Mouse (Mus musculus): ENCODE measurements at regions not wholly inside any gene's neighbourhood (a gene's known extent, or its start where the extent isn't known, plus 50 kb on each side); places are given as distances from the start of the nearest gene placed in this dataset.
A peak's percentile ranks its signal among the peaks of the same experiment; 100 is the strongest.

DNA sequence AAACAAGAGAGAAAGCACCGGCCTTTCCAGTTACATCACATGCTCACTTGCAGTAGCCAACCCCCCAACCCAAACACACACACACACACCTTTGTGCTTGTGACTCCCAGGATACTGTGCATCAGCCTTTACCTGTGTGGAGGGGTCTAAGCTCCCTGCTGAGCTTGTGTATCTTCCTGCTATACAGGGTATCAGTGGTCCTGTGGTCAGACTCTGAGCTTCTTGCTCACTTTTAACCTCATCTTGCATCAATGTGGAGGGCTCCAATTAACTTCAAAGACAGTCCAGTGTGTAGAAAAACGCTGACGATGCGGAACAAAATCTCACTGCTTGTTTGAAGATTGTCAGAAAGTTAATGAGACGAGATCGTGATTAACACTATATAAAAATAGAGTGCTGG, 71.4 kb upstream of the Gypa start:
- DNase-seq (ENCODE audit: low spot score in 2 of 2), result no peak

DNA sequence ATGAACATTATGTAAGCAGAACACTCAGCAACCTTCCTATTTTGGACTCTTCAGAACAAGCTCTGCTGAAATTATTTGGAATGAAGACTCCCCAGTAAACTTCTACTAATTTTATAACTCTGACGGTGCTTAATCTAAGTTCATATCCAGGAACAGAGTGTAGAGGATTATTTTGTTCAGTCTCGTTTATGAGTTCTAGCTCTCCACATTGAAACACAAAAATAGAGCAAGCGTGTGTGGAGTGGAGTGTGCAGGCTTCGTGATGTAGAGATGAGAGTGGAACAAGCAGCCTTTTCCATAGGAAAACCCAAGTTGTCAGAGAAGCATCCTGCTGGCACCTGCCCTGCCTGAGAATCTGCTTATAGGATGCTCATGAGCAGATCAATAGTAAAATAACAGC, 77.5 kb upstream of the Gypa start:
- no peak for DNase-seq (ENCODE audit: low spot score in 2 of 2)

DNA sequence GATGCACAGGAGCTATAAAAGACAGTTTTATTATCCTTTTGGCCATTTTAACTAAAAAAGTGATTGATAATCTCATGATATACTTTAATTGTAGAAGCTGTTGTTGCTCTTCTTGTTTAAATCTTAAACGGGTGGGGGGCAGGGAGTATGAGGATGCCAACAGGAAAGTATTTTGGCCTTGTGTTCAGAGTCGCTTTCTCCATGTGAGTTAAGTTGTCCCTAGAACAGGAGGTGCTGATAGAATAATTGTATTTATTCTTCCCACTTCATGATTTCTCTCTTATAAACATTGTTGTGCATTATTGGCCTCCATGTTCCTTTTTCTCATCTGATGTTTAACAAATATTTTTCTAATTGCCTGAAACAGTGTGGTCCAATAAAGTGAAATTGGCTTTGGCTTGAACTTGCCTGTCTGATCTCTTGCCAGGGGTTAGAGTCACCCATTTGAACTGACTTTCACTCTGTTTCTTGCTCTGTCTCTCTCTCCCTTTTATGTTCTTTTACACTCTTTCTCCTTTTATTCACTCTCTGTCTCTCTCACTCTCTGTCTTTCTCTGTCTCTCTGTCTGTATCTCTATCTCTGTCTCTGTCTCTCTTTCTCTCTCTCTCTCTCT, 93.9 kb upstream of the Gypa start:
- DNase-seq (ENCODE audit: low spot score in 2 of 2), result no peak

DNA sequence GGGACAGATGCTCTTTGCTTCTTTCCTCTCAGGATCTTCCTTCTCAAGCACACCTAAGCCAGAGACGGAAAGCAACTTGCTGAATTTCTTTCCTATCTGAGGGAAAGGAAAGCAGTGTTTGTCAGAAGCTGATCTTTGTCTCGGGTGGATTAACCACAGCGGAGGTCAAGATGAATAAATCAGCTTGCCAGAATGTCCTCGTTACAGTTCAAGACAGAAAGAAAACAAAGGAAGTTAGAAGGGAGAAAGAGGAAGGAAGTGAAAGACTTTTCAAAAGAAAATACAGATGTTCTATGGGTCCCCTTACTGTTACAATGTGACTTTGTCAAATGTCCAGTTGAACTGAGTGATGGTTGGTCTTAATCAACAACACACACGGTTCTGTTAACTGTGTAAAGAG, 98.6 kb upstream of the Gypa start:
- DNase-seq (ENCODE audit: low spot score in 2 of 2), result no peak

DNA sequence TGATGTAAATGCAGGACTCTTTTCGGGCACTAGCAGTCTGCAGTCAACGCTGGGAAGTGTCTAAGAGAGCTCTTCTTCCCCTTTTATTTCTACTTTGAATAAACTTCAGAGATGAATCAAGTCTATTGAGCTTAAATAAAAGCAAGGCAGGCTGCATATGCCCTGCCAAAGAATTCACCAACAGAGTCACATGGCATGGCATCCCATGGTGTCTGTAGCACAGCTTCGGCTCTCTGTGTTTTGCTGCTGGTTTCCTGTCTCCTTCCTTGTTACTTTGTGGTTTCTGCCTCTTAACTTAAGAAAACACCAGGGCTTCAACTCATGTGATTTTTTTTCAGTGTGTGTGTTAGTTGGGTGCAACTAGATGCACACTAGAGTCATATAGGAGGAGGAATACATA, 100.5 kb upstream of the Gypa start:
- DNase-seq (ENCODE audit: low spot score in 2 of 2), result no peak

DNA sequence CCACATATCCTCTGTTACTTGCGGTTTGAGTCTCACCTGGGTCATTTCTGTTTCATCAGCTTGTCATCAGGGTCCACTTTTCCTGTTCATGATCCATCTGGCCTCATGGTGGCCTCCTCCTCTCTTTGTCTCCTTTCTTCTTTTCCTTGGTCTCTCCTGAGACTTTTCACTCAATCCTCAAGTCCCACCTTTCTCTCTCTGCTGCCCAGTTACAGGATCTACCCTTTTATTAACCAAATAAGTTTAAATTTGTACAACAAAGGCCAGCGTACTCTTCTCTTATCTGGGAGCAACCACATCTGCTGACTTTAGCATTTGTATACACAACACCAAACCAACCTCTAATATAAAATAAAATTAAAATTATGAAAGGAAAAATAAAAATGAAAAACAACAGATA, 124.4 kb upstream of the Gypa start:
- no peak for DNase-seq (ENCODE audit: low spot score in 2 of 2)

DNA sequence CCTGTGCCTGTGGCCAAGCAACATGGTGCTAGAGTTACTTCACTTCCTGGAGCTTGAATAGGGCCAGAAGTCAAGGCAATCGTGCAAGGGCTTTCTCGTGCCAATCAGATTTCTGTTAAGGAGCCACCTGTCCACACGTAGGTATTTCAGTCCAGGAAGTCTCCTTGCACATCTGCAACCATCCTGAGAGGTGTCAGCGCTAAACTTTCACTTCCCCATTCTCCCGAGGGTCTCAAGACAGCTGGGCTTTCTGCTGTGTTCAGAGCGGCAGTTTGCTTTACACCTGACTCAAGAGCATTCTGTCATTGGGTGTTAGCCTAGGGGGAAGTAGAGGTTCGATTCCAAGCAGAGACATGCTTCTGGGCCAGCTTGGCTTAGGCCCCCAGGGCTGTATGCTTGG, 129.5 kb upstream of the Gypa start:
- DNase-seq (ENCODE audit: low spot score in 2 of 2), result no peak

DNA sequence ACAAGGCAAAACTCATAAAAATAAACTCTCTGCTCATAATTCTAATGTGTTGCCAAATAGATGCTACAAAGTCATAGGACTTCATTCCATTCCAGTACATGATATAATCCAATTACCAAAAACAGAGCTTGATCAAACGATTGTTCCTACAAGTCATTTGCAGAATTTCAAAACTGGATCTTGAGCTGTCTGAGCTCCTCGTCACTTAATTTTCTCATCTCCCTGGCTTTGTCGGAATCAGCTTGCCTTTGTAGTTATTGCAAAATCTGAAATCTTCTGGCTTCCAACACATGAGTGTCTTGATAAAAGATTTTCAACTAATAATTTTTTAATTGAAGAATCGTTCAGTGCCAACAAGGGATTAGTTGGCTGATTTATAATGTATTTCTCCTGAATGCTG, 150.3 kb upstream of the Gypa start:
- DNase-seq (ENCODE audit: low spot score in 2 of 2), result no peak

DNA sequence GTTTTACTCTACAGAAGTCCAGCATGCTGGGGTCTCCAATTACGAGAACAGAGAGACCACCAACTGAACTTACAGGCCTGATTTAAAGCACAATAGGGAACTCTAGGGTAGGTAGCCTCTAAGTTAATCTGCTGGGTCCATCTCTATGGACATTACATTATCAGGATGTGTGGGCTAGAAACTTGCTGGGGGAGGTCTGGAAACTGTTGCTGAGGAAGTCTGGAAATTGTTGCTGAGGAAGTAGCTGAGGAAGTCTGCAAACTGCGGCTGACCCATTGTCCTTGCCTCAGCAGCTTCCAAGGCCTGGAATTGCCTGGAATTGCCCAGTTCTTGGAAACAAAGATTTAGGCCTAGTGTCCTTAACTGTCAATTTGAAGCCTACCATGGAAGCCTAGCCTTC, 155.7 kb upstream of the Gypa start:
- DNase-seq (ENCODE audit: low spot score in 2 of 2), result no peak

DNA sequence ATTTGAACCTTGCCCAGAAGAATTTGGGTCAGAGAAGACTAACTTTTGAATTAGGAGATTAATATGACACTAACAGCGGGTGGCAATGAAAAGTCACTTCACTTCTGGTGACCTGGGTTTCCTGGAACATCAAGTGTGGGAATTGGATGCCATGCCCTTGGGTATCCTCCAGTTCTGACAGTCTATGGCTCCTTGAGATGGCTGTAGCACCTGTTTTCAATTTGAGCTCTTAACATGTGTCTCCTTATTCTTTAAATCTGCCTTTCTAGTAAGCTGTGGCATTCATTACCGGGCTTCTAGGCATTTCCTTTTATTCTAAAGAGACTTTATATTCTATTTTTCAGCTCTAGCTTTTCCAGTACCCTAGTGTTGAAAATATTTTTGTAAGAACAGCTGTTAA, 164.9 kb upstream of the Gypa start:
- DNase-seq (ENCODE audit: low spot score in 2 of 2), result no peak

DNA sequence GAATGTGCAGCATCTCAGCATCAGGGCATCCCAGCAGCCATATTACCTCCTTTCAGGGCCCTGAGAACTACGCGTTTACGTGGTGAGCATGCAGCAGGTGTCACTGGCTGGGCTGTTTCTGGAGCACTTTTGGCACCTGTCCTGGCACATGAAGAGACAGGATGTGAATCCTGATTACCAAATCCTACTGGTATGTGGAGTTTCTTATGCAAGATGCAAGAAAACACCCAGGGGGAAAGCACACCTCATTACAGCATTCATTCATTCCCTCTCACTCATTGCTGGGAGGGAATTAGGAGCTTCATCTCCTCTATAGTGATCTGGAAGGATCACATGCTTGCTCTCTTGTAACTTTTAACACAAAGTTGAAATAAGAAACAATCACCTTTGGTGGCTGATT, 167.7 kb upstream of the Gypa start:
- no peak for DNase-seq (ENCODE audit: low spot score in 2 of 2)

DNA sequence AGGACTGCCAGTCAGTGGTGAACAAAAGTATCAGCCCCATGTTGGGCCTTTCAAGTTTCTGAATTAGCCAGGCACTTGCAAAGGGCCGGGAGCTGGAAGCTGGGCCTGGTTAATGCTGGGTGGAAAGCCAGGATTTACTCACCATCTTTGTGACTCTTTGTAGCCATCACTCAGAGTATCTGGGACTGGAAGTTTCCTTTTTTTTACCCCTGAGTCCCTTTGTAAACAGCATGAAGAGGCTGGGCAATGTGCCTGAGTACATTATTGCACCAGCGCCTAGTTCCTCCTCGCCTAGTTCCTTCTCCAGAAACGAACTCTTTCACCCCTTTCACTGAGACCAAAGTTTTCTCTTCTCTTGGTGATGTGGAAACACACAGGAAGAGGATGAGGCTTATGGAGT, 168.4 kb upstream of the Gypa start:
- peak in 1 of 2 experiments; percentile 11 for DNase-seq (ENCODE audit: low spot score in 2 of 2)

DNA sequence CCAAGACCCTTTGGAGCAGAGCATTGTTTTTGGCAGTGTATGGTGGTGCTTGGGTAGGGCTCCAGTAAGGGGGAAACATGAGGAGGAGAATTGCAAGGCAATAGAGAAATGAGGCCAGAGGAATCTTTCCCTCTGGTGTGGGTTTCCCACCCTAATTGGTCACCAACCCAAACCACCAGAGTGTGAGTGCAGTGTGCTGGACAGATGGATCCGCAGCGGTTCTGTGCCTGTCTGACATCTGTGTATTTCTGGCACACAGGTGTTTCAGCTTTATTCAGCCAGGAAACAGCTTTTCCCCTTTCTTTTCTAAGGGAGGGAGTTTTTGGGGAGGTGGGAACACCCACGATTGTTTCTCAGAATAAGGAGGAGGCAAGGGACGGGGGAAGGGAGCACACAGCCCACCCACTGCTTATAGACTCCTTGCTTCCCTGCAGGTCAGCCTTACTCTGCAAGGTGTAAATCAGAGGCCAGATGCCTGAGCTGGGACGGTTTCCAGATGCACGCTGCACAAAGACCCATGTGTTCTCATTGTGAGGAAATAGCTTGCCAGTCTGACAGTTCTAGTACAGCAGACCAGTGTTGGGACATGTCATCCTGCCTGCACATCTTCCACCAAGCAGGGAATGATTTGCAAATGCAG, 175.2 kb upstream of the Gypa start:
- no peak for DNase-seq (ENCODE audit: low spot score in 2 of 2)

DNA sequence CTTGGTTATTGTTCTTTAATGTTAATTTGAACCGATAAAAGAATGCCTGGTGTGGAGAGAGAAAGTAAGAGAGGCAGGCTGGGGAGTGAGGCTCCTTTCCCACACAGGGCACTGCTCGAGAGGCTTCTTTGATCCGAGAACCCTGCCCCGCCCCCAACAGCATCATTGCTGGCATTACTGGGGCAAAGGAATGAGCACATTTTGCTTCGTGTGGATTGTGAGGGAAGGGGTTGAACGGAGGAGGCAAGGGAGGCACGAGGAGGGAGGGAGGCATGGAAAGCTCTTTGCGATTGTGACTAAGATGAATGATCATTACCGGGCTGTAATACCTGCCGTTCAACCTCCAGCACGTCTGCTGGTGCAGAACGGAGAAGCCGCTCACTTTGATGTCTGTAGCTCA, 178.2 kb upstream of the Gypa start:
- peak; percentile 17 to 33 for DNase-seq (ENCODE audit: low spot score in 2 of 2)

DNA sequence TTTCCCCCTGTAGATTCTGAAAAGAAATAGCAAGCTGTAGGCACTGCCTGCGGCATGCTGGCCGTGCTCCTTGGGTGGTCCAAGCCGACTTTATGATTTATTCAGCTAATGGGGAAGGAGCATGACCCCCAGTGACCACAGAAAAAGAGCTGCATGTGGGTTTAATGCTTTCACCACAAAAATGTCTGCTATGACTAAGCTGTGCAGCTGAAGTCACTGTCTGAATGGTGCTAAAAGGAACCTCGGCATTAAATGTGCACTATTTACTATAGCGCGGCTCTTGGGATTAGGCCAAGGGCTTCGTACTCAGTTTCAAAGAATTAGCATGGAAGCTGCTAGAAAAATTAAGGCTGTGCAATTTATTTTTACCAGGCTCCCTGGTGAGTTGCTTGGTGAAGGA, 178.8 kb upstream of the Gypa start:
- peak in 1 of 2 experiments; percentile 26 for DNase-seq (ENCODE audit: low spot score in 2 of 2)

DNA sequence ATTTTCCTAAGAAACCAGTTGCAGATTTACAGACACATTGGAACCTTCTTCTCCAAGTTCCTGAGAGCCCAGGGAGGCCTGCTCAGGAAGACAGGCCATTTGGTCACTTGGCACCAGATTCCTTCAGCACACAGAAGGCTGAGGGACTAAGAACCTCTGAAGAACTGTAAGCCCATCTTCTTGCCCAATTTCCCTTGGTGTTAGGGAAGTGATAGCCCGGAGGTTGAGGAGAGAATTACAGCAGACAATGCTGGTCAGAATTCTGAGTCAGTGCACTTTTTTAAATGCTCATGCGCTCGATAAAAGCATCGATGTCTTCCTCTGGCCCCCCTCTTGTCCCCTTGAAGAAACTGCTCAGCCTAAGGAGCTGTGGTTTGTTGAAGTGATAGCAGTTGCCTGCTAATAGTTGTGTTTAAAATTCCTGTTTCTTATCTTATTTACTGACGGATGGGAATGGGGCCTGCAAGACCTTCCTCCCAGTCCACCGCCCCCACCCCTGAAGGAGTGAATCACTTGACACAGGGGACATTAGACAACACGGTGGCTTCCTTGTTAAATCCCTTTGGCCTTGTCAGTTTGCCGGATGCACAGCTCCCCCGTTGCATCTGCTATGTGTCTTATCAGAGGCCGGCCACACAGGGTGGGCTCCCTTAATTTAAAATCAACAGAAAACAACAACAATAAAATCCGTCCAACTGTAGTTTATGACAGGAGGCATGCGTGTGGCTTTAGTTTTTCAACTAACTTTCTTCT, 179.5 kb upstream of the Gypa start:
- no peak for DNase-seq (ENCODE audit: low spot score in 2 of 2)

DNA sequence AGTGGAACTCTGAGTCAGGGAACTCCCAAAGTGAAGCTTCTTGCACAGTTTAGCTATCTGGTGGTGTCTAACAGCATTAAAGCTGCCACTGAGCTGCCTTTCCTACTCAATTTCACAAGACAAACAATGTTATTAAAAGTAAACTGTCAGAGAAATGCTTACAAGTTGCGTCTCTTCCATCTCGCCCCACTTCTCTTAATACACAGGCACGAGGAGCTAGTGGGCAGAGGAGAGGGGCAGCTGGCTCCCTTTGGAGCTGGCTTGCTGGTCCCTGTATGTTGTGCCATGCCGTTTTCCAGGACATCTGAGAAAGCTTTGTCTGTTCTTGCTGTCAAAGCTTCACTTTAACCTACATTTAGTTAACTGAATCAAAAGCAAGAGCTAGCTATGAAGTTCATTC, 185.8 kb upstream of the Gypa start:
- no peak for DNase-seq (ENCODE audit: low spot score in 2 of 2)

DNA sequence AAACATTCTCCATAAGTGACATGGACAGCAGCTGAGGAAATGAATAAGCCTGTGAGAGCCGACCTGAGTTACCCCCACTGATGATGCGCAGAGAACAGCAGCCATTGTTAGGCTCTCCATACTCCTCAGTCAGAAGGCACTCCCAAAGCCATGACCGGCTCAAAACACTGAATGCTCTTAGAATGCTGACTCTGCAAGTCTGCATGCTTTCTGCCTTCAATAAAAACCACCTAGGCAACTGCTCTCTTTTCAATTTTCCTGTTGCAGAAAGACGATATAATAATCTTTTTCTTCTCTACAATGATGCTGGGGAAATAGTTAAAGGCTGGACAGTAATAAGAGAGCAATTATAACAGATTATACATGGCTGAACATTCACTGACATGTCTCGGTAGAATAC, 195.0 kb upstream of the Gypa start:
- no peak for DNase-seq (ENCODE audit: low spot score in 2 of 2)

DNA sequence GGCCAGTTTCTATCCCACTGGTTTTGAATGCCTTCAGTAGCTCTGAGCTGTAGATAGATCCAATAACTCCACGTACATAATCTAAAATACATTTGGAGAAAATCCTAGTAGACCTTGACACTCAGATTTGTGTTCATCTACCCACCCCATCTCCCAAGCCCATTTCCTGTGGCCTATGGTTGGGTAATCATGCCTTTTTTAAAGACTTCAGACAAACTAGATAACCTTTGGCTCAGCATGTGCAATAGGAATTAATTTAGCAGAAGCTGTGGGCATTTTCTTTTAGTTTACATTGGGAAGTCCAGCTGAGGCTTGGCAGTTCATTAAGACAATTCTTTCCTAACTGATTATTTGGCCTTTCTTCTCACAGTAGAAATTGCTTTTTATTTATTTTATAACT, 203.3 kb upstream of the Gypa start:
- DNase-seq (ENCODE audit: low spot score in 2 of 2), result no peak

DNA sequence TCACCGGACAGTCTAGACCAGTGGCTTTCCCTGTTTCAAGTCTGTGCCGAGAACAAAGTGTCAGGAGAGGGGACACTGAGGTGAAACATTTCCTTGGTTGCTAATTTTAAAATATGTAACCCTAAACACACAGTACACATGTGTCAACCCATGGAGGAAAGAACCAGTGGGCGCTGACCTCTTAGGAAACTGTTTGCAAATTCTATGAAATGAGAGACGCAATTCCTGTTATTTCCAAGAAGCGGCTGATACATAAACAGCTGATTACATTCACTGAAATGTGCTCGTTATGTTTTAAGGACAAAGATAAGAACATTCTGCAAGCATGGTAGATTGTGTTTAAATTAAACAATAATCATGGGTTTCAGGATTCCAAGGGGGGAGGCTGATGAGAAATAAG, 204.3 kb upstream of the Gypa start:
- DNase-seq (ENCODE audit: low spot score in 2 of 2), result no peak

DNA sequence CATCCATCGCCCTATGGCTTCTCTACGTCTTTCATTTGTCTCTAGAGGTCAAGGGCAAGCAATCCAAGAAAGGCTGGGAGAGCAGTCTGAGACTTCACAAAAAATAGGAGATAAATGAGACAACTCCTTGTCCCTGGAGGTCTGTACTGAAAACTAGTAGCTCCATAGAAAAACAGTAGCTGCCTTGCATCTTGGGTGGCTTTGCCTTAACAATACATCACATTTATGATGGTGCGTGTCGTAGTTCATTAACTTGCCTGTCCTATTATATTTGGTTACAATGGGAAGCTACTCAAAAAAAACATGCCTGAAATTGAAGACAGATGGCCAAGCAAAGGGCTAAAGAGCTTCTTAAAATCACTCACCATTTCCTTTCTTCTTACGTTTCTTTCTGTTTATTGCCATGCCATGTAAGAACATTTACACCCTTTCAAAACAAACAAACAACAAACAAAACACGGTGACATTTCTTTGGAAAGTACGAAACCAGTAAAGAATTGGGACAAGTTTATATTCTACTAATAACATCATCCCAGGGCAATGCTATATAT, 211.2 kb upstream of the Hhip start:
- DNase-seq (ENCODE audit: low spot score in 2 of 2), result no peak

DNA sequence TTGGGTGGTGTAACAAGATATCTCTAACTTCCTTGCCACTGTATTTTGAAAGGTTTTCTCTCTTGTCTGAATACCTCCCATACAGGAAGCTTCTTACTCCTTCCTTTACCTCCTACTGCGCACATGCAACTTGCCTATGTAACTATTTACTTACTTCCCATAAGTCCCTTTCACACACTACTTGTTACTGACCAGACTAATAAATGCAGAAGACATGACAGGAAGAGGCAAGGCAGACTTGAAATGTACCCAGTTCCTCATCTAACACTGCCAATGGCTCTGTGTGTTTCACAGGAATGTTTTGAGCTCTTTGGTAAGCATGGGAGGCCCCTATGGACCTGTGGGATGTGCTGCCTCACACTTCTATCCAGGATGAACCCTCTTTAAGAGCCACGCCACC, 207.1 kb upstream of the Hhip start:
- DNase-seq (ENCODE audit: low spot score in 2 of 2), result no peak

DNA sequence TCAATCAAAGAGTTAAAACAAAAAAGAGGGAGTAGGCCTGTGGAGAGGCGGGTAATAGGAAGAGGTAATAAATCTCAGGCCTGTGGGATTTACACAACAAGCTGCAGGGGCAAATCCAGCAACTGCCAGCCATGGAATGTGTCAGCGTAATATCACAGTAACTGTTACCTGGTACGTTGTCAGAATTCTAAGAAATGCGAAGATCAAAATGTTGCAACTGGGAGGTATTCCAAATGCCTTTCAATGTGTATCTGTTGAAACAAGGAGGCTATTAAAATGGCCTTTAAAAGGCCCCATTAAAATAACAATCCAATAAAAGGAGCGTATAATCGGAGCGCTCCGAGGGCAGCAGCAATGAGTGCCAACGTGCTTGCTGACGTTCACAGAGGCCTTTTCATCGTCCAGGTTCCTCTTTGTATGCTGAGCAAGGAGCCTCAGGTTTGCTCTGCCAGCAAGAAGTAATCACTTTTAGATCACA, 205.7 kb upstream of the Hhip start:
- no peak for DNase-seq (ENCODE audit: low spot score in 2 of 2)
